Mouse (Mus musculus): Measurements from ENCODE around the gene Fam20c. TPM values are rescaled to one million over a fixed set of nuclear protein-coding genes. Genes with fewer than 3 reads are reported as not detected.

Gene Fam20c
- total RNA-seq (2021): 10 to 100 TPM; 10.3 to 13.9 TPM
- long read RNA-seq, experiment 1, transcript Fam20c-201 (10 exons, 3,582 nt): major isoform, 24 of 28 reads
- long read RNA-seq, experiment 1, partial matches to known transcripts: 2 of 28 reads
- long read RNA-seq, experiment 1, other reads (novel, unspliced or antisense): 2 of 28 reads
- long read RNA-seq, experiment 2, transcript Fam20c-201 (10 exons, 3,582 nt): major isoform, 9 of 10 reads
- long read RNA-seq, experiment 2, partial matches to known transcripts: 0 of 10 reads
- long read RNA-seq, experiment 2, other reads (novel, unspliced or antisense): 1 of 10 reads

DNA sequence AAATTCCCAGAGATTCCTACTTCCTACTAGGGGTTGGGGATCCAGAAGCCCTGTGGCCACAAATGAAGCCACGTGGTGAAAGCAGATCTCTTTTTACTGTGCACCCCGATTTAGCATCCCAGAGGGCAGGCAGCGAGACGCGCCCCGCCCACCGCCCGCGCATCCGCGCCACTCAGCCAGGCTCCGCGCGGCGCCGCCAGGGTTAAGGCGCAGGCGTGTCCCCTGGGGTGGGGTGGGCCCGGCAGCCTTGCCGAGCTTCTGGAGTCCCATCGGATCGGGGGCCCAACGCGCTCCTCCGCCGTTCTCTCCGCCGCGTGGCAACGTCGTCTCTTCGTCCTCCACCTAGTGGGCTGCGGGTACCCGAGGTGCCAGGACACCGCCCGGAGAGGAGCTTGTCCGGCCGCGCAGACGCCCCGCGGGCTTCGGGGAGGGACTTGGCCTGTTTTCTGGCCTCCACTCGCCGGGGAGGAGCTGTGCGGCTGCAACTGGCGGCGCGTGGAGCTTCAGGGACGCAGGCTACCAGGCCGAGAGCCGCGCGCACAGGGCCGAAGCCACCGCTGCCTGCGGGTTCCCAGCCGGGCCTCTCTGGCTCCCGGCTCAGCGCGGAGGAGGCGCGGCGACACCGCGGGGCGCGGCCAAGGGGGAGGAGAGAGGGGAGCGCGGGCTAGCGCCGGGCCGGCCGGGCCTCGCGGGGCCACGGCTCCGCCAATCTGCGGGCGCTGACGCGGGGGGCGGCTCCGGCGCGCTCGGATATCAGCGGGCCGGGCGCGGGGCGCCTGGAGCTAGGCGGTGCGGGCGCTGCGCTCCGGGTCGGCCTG lies at the start of gene Fam20c:
Fam20c (plus strand) TSS at position 212 of the 818 bp plus-strand sequence.
- peak; percentile 86 to 92 for DNase-seq

DNA sequence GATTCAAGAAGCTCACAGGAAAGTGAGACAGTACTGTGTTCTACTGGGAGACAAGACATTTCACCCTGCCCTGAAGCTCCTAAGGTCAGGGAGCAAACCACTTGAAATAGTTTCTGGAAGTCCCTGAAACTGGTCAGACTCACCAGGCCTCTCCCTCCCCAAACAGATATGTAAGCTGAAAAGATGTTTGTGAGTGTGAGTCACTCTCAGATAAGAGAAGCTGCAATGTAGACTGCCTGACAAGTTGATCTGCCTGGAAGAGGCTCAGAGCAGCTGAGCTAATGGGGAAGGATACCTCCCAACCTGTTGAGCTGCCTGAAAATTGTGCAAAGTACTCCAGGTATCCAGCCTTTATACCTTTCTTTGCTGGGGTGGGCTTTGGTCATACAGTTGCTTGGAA lies 46.9 kb upstream of the Fam20c start:
- DNase-seq: no peak

DNA sequence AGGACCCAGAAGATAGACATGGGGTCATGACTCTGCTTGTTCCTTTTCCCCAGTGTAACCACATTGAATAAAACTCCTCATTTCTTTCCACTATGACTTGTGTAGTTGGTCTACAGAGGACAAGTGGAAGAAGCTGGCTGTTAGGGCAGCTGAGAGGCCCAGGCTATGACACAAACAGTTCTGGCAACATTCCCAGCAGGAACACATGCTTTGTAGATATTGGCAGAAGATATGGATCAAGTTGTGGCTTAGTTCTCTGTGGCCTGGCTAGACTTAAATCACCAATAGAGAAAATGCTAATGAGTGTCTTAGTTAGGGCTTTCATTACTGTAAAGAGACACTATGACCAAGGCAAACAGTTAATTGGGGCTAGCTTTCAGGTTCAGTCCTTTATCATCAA lies 45.7 kb upstream of the Fam20c start:
- DNase-seq: no peak

DNA sequence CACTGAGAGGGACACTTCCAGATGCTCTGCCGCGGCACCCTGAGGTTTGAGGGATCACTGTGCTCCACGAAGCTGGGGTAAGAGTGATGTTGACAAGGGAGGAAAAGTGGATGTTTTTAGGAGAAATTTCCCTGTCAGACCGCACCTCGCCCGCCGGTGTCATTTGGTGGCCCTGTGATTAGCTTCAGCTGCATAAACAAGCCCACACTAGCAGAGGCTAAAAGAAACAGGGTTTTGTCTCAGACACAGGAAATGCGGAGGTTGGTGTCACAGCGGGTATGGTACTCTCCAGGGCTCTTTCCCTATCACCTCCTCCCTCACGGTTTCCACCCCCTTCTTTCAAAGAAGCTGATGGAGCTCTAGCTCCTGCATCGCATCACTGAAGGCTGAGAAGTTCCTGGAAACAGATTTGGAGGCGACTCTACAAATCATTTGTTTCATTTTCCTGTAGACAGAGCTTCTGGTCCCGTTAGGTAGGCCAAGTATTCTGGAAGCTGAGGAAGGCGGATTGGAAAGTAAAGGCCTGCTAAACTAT lies 38.7 kb upstream of the Fam20c start:
- DNase-seq: no peak

DNA sequence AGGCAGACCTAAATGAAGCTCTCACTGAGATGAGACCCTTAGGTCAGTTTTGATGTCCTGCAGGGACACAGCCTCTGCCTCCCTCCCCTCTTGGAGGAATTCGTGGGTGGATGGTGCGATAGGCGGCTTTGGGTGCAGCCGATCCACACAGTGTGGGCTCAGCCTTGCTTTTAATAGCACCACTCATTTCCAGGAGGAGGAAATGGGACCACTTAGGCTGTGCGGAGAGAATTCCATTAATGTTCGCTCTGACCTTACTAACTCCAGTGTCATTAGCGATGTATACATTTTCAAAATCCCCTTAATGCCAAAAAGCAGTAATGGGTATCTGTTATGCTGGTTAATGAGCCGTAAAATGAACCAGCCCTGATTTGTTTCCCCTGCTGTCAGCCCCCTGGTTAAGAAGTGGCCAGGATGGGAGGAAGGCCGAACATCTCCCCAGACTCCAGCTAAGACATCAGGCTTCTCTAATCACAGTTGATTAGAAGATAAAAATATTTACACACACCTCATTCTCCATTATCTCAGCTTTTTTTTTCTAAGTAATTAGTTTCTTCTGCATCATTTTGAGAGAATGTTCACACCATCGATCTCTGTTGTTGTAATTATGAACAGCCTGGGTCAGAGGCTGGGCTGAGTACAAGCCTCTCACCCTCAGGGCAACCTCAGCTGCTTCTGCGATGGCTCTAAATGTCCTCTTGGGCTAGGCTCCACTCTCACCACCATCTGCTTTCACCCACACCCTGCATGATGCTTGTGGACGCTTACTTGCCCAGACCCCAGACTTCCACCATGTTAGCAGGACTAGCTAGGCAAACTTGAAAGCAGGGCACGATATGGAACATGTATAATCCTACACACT lies 33.8 kb upstream of the Fam20c start:
- DNase-seq: no peak

DNA sequence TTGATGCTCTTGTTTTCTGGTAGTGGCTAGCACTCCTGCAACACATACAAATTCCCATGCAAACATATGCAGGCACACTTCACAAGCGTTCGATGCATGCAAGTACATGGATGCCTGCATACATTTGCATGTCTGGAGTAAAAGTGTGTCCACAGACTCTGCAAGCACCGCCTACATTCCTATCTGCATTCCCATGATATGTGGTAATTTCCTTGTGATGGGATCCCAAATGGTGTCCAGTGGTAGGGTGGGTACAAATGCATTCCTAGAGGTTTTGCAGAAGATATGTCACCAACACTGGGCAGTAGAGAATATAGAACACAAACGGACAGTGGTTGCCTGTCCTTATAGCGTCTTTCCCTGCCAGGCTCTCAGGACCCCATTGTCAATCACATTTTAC lies 29.9 kb upstream of the Fam20c start:
- DNase-seq: no peak

DNA sequence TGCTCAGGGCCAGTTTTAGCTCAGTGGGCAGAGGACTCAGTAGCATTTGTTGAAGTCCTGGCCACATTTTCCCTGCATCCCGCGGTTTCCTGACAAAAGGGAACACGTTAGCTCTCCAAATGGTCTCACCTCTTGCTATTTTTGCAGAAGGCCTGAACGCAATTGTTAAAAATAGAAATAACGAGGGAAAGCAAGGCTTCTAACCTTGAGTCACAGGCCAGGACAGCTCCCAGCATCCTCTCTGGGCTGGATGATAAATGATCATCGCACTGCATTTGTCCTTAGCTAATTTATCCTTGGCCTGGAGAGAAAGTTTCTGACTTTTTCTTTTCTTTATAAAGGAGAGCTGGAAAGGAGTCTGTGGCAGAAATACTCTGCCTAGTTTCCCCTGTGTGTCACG lies 29.2 kb upstream of the Fam20c start:
- peak; percentile 24 to 38 for DNase-seq

DNA sequence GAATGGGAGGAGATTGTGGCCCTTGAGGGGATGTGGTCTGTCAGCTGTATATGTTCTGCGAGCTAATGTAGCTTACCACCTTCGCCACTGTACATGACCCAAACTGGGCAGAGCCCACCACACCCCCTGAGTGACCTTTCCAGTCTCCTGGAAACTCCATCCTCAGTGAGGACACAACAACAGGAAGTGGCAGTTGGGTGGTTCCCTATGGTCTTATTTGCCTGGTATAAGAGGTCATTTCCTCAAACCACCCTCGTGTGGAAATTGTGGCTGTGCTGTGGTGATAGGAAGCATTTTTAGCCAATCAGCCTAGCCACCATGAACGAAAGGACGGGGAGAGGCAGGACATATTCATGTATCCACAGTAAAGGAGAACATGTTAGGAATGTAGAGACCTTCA lies 23.5 kb upstream of the Fam20c start:
- DNase-seq: peak in 1 of 2 experiments; percentile 16

DNA sequence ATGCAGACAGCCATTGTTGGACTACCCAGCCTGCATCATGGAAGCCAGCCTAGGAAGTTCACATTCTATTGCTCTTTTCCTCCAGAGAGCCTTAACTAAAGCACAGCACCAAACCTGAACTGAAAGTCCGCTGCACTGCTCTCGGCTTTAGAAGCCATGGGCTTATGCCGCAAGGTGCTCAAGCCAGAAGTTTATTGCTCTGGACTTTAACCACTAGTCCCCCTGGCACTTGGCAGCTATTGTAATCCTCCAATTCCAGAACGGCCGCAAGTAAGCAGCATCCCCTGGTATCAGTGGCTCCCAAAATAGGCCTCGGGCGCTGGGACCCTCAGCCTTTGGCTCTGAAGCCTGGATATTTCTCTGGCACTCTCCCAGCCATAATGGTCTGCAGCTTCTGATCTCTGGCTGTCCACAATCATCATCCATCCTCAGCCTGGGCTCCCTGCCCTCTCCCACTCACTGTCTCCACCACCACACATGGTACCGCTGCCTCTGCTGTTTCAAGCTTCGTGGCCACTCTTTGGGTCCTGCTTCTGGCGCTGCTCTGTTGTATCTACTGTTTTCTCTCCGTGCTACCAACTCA lies 20.9 kb upstream of the Fam20c start:
- no peak for DNase-seq

DNA sequence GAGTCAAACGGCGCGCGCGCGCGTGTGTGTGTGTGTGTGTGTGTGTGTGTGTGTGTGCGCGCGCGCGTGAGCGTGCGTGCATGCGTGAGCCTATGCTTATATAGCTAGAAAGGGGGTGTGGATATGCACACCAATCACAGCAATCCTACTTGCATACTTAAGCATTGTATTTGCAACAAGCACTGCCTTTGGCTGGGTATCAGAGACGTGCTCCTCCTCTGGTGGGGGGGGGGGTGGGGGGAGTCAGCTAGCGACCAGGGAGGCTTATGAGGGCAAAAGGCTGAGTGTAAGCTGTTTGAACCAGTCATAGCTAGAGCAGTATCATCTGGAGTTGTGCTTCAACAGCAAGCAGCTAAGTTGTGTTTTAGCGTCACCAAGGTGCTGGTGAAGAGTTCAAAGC lies 20.3 kb upstream of the Fam20c start:
- DNase-seq: no peak

DNA sequence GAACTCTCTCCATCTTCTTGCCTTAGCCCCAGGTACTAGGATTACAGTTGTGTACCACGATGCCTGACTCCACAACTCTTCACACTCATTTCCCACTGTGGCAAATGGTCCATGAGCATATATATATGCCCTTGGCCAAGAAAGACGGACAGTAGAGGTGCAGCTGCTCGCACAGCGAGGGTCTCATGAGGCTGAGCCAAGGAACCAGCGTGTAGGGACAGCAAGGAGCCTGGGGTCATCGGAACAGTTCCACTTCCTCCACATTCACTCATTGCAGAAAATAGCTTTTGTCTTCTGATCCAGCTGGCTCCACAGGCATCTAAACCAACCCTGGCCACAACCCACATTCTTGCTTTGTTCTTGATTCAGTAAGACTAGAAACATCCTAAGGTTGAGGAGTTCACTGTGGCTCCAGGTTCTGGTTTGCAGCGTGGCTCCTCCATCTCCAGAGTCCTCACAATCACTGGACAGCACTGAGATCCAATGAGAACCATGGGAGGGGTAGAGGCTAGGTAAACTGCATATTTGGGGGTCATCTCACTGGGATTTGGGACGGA lies 19.0 kb upstream of the Fam20c start:
- no peak for DNase-seq

DNA sequence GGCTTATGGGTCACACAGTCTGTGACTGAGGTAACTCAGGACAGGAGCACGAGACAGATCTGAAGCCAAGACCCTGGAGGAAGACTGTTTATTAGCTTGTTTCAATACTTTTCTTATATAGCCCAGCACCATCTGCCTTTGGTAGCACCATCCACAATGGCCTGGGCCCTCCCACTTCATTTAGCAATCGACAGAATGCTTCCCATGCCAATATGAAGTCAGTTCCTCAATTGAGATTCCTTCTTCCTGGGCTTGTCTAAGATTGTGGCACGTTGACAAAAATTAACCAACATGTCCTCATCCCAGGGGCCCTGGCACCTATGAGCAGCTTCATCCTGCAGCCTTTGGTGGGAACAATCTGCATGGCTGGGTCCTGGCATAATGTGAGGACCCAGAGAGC lies 14.2 kb upstream of the Fam20c start:
- no peak for DNase-seq

DNA sequence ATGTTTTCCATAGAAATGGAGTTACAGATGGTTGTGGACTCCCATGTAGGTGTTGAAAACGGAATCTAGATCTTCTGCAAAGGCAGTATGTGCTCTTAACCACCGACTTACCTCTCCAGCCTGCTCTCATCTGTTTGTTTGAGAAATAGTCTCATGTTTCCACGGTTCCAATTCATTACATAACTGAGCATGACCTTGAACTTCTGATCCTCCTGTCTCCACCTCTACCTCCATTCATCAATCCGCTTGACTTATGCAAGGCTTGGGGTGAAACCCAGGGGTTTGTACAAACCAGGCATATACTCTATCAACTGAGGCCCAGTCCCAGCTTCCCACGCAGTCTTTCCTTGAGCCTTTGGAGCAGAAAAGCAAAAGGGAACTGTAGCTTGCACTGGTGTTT lies 12.8 kb upstream of the Fam20c start:
- no peak for DNase-seq

DNA sequence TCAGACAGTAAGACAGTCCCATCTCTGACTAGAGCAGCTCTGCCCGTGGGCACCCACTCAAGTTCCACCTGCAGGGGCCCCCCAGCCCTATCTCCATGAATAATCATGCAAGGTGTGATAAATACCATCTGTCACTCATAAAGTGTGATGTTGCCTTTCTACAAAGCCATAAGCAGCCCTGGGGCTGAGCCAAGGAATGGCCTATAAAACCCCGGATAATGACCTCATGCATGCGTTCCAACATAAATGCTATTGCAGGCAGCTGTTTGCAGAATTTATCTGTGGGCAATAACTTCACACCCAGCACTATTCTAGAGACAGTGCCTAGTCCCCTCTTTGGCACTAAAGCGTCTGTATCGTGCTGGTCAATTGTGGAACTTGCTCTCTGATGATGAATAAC lies 12.0 kb upstream of the Fam20c start:
- no peak for DNase-seq

DNA sequence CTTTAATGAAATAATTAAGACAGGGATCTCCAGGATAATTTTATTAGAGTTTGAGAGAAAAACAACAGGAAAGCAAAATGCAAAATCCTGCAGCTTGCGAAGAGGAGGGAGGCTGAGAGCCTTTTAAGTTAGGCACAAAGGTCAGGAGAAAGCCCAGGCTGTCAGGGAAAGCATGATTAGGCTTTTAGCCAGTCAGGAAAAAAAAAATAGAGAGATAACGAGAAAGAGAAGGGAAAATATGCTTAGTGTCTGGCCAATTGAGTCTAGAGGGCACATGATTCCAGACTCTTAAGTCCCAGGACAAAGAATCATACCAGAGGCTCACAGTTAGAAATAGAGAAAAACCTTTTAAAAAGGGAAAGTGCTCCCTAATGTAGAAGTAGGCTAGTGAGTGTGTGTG lies 10.7 kb upstream of the Fam20c start:
- no peak for DNase-seq

DNA sequence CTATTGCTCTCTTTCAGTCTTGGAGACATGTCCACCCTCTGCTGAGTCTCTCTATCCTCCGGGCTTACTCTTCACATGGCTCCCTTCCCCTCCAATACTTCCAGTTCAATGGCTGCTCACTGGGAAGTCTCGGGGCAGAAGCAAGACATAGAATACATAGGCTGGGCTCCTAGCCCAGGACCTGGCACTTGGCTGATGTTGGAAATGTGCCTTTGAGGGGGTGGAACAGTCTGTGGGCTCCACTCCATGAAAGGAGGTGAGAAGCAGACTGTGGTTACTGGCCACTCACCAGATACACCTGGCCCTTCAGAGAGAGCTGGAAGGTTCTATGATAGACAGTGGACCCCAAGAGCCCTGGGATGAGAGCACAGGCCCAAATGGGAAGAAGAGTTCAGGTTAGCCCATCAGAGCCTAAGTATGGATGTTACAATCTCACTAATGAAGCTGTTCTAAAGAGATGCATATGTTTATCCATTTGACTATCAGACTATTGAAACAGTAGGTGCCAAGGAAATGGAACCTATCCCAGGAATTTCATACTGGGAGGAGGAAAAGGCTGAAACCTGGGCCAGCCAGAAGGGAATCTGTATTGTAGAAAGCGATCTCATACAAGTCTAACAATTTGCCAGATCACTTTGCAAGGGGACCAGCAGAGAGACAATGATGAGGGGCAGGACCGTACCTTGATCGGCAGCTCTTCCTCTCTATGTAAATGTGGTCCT lies 8.8 kb upstream of the Fam20c start:
- no peak for DNase-seq

DNA sequence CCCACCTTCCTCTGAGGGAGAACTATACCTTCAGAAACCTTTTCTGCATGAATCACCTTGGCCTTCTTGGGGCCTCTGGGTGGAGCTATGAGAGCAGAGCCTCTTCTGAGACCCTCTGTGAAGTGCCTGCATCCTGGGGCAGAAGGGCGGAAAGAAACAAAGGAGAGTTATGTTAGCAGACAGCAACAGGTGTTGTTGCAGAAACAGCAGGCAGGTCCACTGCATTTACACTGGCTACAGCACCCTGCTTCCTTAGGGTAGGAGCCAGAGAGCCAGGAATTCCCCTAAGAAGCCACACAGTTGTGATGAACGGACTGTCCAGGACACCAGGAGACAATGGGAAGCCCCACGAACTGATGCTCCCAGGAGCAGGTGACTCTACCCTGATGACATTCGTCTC lies 1.0 kb upstream of the Fam20c start:
- DNase-seq: no peak

DNA sequence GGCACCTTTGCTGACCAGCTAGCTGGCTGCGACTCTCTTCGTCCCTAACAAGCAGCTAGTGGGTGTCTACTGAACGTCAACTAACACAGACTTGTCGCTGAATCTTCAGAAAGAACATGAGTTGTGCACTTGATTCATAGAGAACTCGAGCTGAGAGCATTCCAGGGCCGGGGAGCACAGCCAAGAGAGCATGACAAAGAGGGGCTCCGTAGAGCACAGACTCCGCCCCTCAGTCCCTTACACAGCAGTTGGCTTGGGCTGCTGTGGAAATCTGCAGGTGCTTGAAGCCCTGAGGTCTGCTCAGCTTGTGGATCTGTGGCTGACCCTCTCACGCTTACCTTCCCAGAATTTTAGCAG lies 390 bp upstream of the Fam20c start:
- peak in 1 of 2 experiments; percentile 37 for DNase-seq

DNA sequence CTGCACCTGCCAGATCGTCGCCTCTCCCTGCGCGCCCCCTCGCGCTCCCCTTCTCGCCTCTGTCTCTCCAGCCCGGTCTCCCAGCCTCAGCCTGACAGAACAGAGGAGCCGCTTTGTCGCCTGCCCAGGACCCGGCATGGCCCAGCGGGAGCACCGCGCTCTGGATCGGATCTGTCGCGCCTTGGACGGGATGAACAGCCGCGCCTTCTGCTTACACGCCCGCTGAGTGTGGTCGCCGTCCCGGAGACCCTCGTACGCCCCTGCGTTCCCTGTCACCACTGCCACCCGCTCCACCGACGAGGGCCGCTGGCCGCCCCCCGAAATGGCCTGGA lies 773 bp downstream of the Fam20c start:
- no peak for DNase-seq

DNA sequence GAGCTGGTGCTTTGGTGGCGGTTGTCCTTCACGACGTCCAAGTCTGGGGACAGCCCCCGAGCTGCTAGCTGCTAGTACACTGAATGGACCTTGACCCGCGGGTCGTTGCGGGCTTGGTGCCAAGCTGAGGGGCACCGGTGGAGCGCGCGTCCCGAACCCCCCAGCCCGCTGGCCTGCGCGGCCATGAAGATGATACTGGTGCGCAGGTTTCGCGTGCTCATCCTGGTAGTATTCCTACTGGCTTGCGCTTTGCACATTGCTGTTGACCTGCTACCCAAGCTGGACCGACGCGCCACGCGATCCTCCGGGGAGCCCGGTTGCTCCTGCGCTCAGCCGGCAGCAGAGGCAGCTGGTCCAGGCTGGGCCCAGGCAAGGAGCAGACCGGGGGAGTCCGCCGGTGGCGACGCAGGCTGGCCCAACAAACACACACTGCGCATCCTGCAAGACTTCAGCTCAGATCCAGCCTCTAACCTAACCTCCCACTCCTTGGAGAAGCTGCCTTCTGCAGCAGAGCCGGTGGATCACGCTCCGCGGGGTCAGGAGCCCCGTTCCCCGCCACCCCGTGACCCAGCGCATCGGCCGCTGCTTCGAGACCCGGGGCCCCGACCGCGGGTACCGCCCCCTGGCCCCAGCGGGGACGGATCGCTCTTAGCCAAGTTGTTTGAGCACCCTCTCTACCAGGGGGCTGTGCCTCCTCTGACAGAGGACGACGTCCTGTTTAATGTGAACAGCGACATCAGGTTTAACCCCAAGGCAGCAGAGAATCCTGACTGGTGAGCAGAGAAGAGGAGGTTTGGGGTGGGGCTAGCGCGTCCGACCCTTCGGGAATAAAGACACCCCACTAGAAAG lies 1.4 kb downstream of the Fam20c start:
- peak; percentile 37 to 47 for DNase-seq
